Mouse (Mus musculus) macrophage (primary cell): ENCODE data around the gene Slc43a2. TPM values are rescaled to one million over a fixed set of nuclear protein-coding genes. Genes with fewer than 3 reads are reported as not detected.

Experiments used
- H3K27ac ChIP-seq: fragments of 350-480 bp; formaldehyde crosslinking; 2 replicates; pipeline ENCODE4 v1.9.0; 2021
- H3K36me3 ChIP-seq: fragments of 350-480 bp; formaldehyde crosslinking; 2 replicates; pipeline ENCODE4 v1.9.0; 2021; ENCODE audit errors: inconsistent target
- H3K4me3 ChIP-seq: fragments of 350-480 bp; formaldehyde crosslinking; 2 replicates; pipeline ENCODE4 v1.9.0; 2021; ENCODE audit errors: inconsistent target
- H3K79me2 ChIP-seq: fragments of 350-480 bp; formaldehyde crosslinking; 2 replicates; pipeline ENCODE4 v1.9.0; 2021; ENCODE audit errors: inconsistent target
- WGBS: methylation state at CpG from one replicate; pipeline ENCODE4 v1.1.7; 2026; ENCODE audit warnings: inconsistent platforms; ENCODE audit not compliant: missing documents; 5-methylcytosine and 5-hydroxymethylcytosine counted together
- polyA plus RNA-seq: library from polyadenylated mRNA; stranded (reverse); fragments of 250-400 nt; gene quantifications from 3 replicates; pipeline ENCODE4 v1.2.4, GENCODE M21; 2018; ENCODE audit warnings: inconsistent platforms

The Slc43a2 gene
- polyA plus RNA-seq, 1 experiment from 2014 or later: 359 TPM

DNA sequence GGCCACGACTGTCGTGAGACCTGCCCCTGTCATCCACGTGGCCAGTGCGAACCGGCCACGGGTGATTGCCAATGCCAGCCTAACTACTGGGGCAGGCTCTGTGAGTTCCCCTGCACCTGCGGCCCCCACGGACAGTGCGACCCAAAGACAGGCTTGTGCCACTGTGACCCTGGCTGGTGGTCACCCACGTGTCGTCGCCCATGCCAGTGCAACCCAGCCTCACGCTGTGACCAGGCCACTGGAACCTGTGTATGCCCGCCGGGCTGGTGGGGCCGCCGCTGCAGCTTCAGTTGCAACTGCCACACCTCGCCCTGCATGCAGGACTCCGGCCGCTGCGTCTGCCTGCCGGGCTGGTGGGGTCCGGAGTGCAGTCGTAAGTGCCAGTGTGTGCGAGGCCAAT lies 16.3 kb upstream of the Slc43a2 start:
- Histone ChIP-seq H3K27ac (no peak overlapping the region), H3K36me3 (peaks cover 3% of the 10 kb centered on the region; the same call in 1 of the 2 replicates), H3K4me3 (no peak overlapping the region), H3K79me2 (no peaks in the 10 kb centered on the region)
- WGBS: 93% methylated on average over 25 of the region's 25 CpGs

DNA sequence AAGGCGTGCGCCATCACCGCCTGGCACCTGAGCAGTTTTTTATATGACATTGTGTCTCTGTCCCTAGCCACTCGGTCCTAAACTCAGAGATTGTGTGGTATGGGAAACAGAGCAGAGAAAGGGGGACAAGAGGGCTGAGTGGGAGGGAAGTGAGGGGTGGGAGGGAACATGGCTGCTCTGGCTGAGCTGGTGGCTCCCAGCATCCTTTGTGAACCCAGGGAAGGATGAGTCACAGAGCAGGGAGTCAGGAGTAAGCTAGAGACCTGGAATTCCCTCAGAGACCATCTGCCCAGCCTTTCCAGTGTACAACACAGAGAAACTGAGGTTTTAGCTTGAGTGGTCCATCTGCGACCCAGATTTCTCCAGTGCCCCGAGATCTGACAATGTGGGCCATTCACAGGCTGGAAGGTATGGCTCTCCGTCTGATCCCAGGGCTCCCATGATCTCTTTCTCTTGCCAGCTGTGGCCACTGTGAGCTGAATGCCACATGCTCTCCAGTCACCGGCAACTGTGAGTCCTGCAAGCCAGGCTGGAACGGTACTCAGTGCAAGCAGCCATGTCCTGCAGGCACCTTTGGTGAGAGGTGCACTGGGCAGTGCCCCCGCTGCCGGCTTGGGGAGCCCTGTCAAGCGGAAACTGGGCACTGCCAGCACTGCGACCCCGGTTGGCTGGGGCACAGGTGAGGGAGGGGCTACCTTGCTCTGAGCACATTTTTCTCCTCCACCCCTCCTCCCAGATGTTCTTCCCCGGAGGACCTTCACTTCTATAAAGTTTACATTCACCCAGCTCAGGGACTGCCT lies 11.5 kb upstream of the Slc43a2 start:
- H3K79me2 ChIP-seq: no peaks in the 10 kb centered on the region
- H3K4me3 ChIP-seq: no peak overlapping the region
- WGBS: 93% methylated on average over 12 of the region's 15 CpGs
- H3K27ac ChIP-seq: no peak overlapping the region
- peaks cover 35% of the 10 kb centered on the region; the same call in 1 of the 2 replicates for H3K36me3 ChIP-seq

DNA sequence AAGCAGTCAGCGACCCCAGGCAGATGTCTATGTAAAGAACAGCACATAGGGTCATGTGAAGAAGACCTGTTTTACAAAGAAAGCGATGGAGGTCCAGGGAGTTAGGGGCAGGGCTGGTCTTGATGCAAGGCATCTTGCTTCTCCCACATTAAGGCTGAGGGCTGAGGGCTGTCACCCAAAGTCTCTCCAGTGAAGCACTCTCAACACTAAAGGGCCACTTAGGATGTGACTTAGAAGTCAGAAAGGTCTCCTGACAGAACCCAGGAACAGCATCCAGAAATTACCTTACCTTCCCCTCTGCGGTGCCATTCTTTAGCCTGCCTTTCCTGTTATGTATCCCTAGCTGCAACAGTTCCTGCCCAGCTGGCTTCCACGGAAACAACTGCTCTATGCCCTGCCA lies 9.9 kb upstream of the Slc43a2 start:
- Histone ChIP-seq H3K4me3 (no peak overlapping the region), H3K27ac (no peak overlapping the region), H3K36me3 (peaks cover 46% of the 10 kb centered on the region; the same call in 1 of the 2 replicates), H3K79me2 (peaks cover 2% of the 10 kb centered on the region; the same call in 1 of the 2 replicates)
- 92% methylated on average over 4 of the region's 4 CpGs for WGBS

- peaks cover 50% of the 10 kb centered on the region; the same call in 1 of the 2 replicates for H3K36me3 ChIP-seq
- H3K4me3 ChIP-seq: no peak overlapping the region
- H3K27ac ChIP-seq: no peak overlapping the region
- H3K79me2 ChIP-seq: peaks cover 9% of the 10 kb centered on the region; the same call in 1 of the 2 replicates
- WGBS: 88% methylated on average over 2 of the region's 2 CpGs
Observed at GRCm38 (mm10) chr11:75522793-75523192, 8.7 kb upstream of the Slc43a2 start.

DNA sequence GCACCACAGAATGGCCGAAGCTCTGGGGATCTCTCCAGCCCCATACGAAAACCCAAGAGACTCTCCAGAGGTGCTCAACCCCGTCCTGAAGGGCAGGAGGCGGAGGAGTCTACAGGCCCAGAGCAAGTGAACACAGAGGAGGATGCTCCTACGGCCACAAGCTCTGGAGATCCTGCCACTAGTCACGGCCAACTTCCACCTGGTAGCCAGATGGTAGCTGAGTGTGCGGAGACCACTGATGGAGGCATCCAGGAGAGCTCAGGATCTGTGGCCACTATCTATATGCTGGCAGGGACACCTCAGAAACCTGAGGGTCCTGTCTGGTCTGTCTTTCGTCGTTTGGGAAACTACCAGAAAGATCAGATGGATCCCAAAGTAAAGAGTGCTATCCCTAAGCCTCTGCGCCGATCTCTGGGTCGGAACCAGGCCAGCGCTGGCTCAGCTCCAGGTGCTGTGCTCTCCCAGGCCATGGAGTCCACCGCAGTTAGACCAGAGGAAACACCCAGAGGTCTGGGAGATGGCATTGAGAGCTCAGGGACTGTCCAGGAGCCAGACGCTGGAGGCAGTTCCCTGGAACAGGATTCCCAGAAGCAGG lies 5.9 kb upstream of the Slc43a2 start:
- WGBS: 92% methylated on average over 15 of the region's 15 CpGs
- Histone ChIP-seq H3K27ac (no peak overlapping the region), H3K4me3 (no peak overlapping the region), H3K79me2 (peaks cover 36% of the 10 kb centered on the region; the same call in 1 of the 2 replicates), H3K36me3 (peaks cover 50% of the 10 kb centered on the region; the same call in 1 of the 2 replicates)

DNA sequence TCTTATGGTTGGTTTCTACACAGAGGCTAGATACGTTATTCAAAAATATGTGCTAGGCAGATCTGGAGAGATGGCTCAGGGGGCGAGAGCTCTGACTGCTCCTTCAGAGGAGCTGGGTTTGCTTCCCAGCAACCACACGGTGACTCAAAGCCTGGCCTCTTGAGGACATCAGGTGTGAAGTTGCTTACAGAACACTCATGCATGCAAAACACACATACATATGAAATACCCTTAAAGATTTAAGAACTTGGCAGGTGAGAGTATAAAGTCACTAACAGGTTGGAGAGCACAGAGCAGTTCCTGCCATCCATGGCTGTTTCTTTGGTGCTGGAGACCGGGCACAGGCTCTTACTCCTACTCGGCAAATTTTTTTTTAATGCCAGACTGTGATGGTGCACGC lies 4.6 kb upstream of the Slc43a2 start:
- WGBS: 99% methylated on average over 6 of the region's 6 CpGs

GRCm38 (mm10) chr11:75529771-75530170 lies 1.7 kb upstream of the Slc43a2 start:
- no peak overlapping the region for H3K27ac ChIP-seq
- H3K4me3 ChIP-seq: no peak overlapping the region
- H3K36me3 ChIP-seq: peaks cover 20% of the 10 kb centered on the region; the same call in 1 of the 2 replicates
- peaks cover 75% of the 10 kb centered on the region for H3K79me2 ChIP-seq
- 90% methylated on average over 4 of the region's 4 CpGs for WGBS

More for the DNA sequence above, 4.6 kb upstream of the Slc43a2 start:
- Histone ChIP-seq H3K79me2 (peaks cover 47% of the 10 kb centered on the region), H3K27ac (no peak overlapping the region), H3K36me3 (peaks cover 48% of the 10 kb centered on the region; the same call in 1 of the 2 replicates), H3K4me3 (no peak overlapping the region)

DNA sequence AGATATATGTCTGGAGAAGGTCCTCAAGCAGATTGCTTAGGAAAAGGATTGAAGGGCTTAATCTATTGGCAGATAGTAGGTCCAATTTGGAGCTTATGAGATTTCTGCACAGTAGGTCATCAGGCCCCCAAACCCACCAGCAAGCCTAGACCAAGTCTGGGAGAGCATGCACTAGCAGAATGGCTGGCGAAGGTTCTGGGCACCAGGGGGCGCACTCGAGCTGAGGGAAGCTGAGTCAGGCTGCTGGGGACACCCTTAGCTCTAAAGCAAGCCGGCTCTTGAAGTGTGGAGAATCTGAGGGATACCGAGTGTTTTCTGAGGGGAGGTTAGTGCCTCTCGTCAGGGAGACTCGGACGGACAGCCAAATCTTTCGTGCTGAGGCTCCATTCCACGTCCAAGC lies 1.2 kb upstream of the Slc43a2 start:
- Histone ChIP-seq H3K27ac (peak overlapping the region; percentile 99), H3K79me2 (peaks cover 80% of the 10 kb centered on the region), H3K4me3 (peak overlapping the region; percentile 91), H3K36me3 (peaks cover 16% of the 10 kb centered on the region; the same call in 1 of the 2 replicates)
- 0% methylated on average over 8 of the region's 10 CpGs for WGBS

DNA sequence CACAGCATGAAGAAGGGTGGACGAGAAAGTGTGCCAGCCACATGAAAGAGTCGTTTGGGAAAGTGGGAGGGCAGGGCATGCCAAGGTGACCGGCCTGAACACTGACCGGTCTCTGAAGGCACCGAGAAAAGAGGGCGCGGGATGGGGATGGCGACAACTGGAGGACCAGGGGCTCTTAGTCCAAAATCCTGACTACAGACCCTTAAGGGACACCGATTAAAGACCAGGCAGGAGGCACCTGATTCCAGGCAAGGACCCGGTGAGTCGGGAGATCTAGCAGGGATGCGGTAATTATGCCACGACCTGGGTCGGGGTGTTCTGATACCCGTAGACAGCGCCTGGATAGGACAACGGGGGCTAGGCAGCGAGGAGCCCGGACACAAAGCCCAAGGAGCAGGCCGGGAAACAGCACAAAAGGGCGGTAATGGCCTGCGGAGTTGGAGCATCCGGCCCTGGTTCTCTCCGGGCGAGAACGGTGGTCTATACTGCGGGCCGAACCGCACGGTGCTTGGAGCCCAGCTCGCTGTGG lies 585 bp upstream of the Slc43a2 start:
- Histone ChIP-seq H3K27ac (peak overlapping the region; percentile 99), H3K36me3 (peaks cover 10% of the 10 kb centered on the region; the same call in 1 of the 2 replicates), H3K79me2 (peaks cover 86% of the 10 kb centered on the region), H3K4me3 (peak overlapping the region; percentile 91)
- 1% methylated on average over 31 of the region's 31 CpGs for WGBS

GRCm38 (mm10) chr11:75532340-75533277 lies 1.1 kb downstream of the Slc43a2 start:
- Histone ChIP-seq H3K36me3 (peaks cover 13% of the 10 kb centered on the region; the same call in 1 of the 2 replicates), H3K4me3 (peak overlapping the region; percentile 91), H3K79me2 (peaks cover 94% of the 10 kb centered on the region), H3K27ac (peak overlapping the region; percentile 99)
- WGBS: under 1% methylated on average over 38 of the region's 38 CpGs

- Histone ChIP-seq H3K4me3 (peak overlapping the region; percentile 91), H3K27ac (peak overlapping the region; percentile 99), H3K36me3 (peaks cover 14% of the 10 kb centered on the region; the same call in 1 of the 2 replicates), H3K79me2 (peaks cover 95% of the 10 kb centered on the region)
- WGBS: 30% methylated on average over 6 of the region's 6 CpGs
Observed at GRCm38 (mm10) chr11:75533314-75534015, 2.0 kb downstream of the Slc43a2 start.

GRCm38 (mm10) chr11:75534286-75535033 lies 3.0 kb downstream of the Slc43a2 start:
- Histone ChIP-seq H3K27ac (peak overlapping the region; percentile 99), H3K79me2 (peaks cover 97% of the 10 kb centered on the region), H3K4me3 (peak overlapping the region; percentile 91), H3K36me3 (peaks cover 14% of the 10 kb centered on the region; the same call in 1 of the 2 replicates)
- WGBS: 25% methylated on average over 3 of the region's 4 CpGs
